Mouse (Mus musculus): ENCODE measurements around the gene Dlg1. TPM values are rescaled to one million over a fixed set of nuclear protein-coding genes. Genes with fewer than 3 reads are reported as not detected.

Gene Dlg1
- total RNA-seq, 2 experiments from 2014 or later, result 33.1 to 39.4 TPM

GRCm38 (mm10) chr16:31905891-31906825, 242.9 kb downstream of the Dlg1 start:
- no peak for DNase-seq

GRCm38 (mm10) chr16:31906896-31907295, 243.7 kb downstream of the Dlg1 start:
- DNase-seq, result peak; percentile 35

- no peak for DNase-seq
Measured at GRCm38 (mm10) chr16:31908959-31909358, 245.7 kb downstream of the Dlg1 start.

- no peak for DNase-seq
Measured at GRCm38 (mm10) chr16:31910281-31910847, 247.1 kb downstream of the Dlg1 start.

- no peak for DNase-seq
Measured at GRCm38 (mm10) chr16:31917776-31918175, 254.5 kb downstream of the Dlg1 start.

- peak; percentile 73 for DNase-seq
Measured at GRCm38 (mm10) chr16:31918248-31918724, 255.0 kb downstream of the Dlg1 start.

GRCm38 (mm10) chr16:31924368-31924767, 261.1 kb downstream of the Dlg1 start:
- no peak for DNase-seq

Other genes with a start within 250 kb of the Dlg1 start
- gene Bdh1, start 241.2 kb upstream of the Dlg1 start, total RNA-seq (2021), result 1 to 10 TPM; 1.5 to 3.0 TPM
- under 1 TPM in 1 of 2 experiments, not detected in 1; 0.05 TPM for gene Meltf, start 215.4 kb downstream of the Dlg1 start, total RNA-seq (2021)

All from gastrocnemius, postnatal 10 days (tissue).